Mouse (Mus musculus): ENCODE results near the gene Pcyt2. TPM values are rescaled to one million over a fixed set of nuclear protein-coding genes. Genes with fewer than 3 reads are reported as not detected.

Gene Pcyt2
- polyA plus RNA-seq, 1 experiment from 2014 or later = 147 TPM

DNA sequence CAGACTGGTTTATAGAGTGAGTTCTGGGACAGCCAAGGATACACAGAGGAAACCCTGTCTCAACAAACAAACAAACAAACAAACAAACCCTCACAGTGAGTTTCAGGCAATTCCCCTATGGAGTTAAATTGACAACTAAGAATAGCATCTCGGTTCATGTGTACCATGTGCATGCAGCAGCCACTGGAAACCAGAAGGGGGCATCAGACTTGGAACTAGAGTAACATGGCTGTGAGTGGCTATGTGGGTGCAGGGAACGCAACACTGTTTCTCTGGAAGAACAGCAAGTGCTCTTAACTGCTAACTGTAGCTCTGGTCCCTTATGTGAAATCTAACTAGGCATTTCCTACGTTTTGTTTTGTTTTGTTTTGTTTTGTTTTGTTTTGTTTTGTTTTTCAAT lies 34.1 kb upstream of the Pcyt2 start:
- no peak for ATAC-seq (ENCODE audit: insufficient number of reproducible peaks, insufficient read depth, low FRiP score, low TSS enrichment)
- Histone ChIP-seq H3K9me3 (no peaks in the 10 kb centered on the region), H3K4me3 (no peak overlapping the region)

DNA sequence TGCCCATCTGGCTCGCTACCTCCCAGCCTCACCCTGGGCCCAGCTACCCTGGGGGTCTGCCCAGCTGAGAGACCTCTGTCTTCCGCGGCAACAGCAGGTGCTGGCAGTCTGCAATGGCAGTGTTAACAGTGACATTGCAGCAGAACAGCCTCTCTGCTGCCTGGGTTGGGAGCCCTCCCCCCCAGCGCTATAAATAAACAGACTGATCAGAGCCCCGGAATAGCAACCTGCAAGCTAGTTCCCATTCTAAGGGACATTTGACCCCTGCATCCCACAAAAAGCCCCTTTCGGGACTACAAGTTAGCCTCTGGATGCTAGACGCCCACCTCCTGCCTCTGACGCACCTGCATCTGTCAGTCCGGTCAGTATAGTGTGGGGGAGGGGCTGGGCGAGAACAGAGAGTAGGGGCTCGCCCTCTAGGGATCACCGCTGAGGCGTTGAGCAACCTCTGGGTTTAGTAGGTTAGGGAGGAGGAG lies 30.3 kb upstream of the Pcyt2 start, which contains the start of gene Myadml2:
Myadml2 (minus strand) TSS at position 158 of the 476 bp plus-strand sequence.
- Histone ChIP-seq H3K9ac (no peak within 1 kb of the TSS), H3K27ac (no peak within 1 kb of the TSS), H3K4me3 (peak within 1 kb of the TSS; percentile 4; the same call in 1 of the 2 replicates), H3K36me3 (no peaks in the 10 kb centered on the region), H3K27me3 (peaks cover 17% of the 10 kb centered on the region), H3K9me3 (no peaks in the 10 kb centered on the region), H3K4me2 (replicated peaks) (peak within 1 kb of the TSS; percentile 32), H3K4me1 (peaks cover 9% of the 10 kb centered on the region)
- ATAC-seq (ENCODE audit: insufficient number of reproducible peaks, insufficient read depth, low FRiP score, low TSS enrichment) = no peak
- 5% methylated on average over 13 of the region's 13 CpGs for WGBS

More for the DNA sequence above, 34.1 kb upstream of the Pcyt2 start:
- Histone ChIP-seq H3K27ac (no peak overlapping the region), H3K36me3 (no peaks in the 10 kb centered on the region), H3K9ac (no peak overlapping the region), H3K4me2 (replicated peaks) (no peak overlapping the region), H3K4me1 (peaks cover 8% of the 10 kb centered on the region), H3K27me3 (peaks cover 28% of the 10 kb centered on the region)
- 71% methylated on average over 3 of the region's 3 CpGs for WGBS

DNA sequence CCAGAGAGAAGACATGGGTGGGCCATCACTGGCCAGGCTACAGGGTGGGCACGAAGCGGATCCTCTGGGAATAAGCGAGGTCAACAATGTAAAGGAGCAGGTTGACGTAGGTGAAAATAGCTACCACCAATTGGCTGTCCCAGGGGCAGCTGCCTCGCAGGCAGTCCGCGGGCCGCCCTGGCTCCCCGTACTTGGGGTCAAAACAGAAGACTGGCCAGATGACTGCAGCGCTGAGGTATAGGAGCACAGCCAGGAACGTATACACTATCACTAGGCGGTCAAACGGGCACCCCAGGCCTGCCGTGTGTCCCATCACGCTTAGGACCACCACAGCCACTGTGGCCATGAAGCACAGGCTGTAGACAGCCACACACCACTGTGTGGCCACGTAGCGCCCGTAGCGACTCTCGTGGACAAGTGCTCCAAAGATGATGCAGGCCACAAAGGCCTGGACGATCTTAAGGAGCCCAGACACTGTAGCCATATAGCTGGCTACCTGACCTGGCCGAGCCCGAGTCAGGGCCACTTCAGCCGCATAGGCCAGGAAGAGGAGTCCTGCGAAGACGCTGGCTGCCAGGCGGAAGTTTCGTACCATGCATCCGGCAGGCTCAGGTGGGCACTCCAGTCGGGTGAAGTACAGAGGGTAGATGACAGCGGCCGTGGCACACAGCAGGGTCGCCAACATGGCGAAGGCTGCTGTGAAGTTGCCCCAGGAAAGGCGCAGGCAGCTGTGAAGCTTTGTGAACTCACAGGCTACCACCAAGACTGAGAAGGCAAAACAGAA lies 29.5 kb upstream of the Pcyt2 start:
- Histone ChIP-seq H3K27ac (no peak overlapping the region), H3K36me3 (no peaks in the 10 kb centered on the region), H3K9me3 (no peaks in the 10 kb centered on the region), H3K4me1 (peaks cover 17% of the 10 kb centered on the region), H3K9ac (no peak overlapping the region), H3K27me3 (peaks cover 25% of the 10 kb centered on the region), H3K4me3 (no peak overlapping the region), H3K4me2 (replicated peaks) (no peak overlapping the region; the same call in 1 of the 2 replicates)
- WGBS = 78% methylated on average over 35 of the region's 35 CpGs
- ATAC-seq (ENCODE audit: insufficient number of reproducible peaks, insufficient read depth, low FRiP score, low TSS enrichment) = no peak

DNA sequence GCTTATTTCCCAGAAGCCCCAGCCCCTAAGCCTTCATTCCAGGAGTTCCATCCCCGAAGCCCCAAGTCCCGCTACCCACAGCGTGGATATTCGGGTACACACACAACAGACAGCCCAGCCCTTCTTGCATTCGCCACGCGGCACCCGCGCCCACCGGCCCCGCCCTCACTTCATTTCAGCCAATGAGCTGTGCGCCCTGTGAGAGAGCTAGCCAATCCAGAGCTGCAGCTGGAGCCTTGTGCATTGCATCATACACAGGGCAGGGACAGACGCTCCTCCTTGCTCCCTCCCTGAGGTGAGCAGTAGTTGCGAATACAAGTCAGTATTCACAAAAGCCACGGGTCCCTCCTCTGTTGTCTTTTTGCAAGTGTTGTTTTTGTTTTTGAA lies 25.9 kb upstream of the Pcyt2 start, which contains the start of gene Pycr1:
Pycr1 (minus strand) TSS at position 169 of the 387 bp plus-strand sequence.
- peak within 1 kb of the TSS; percentile 67 for H3K9ac ChIP-seq
- peak within 1 kb of the TSS; percentile 50 for H3K4me3 ChIP-seq
- under 1% methylated on average over 15 of the region's 15 CpGs for WGBS
- peaks cover 17% of the 10 kb centered on the region for H3K4me1 ChIP-seq
- peak within 1 kb of the TSS; percentile 64 for H3K4me2 ChIP-seq (replicated peaks)
- ATAC-seq (ENCODE audit: insufficient number of reproducible peaks, insufficient read depth, low FRiP score, low TSS enrichment) = peak; percentile 98
- no peaks in the 10 kb centered on the region for H3K9me3 ChIP-seq
- peaks cover 29% of the 10 kb centered on the region for H3K27me3 ChIP-seq
- no peaks in the 10 kb centered on the region for H3K36me3 ChIP-seq
- H3K27ac ChIP-seq = no peak within 1 kb of the TSS

DNA sequence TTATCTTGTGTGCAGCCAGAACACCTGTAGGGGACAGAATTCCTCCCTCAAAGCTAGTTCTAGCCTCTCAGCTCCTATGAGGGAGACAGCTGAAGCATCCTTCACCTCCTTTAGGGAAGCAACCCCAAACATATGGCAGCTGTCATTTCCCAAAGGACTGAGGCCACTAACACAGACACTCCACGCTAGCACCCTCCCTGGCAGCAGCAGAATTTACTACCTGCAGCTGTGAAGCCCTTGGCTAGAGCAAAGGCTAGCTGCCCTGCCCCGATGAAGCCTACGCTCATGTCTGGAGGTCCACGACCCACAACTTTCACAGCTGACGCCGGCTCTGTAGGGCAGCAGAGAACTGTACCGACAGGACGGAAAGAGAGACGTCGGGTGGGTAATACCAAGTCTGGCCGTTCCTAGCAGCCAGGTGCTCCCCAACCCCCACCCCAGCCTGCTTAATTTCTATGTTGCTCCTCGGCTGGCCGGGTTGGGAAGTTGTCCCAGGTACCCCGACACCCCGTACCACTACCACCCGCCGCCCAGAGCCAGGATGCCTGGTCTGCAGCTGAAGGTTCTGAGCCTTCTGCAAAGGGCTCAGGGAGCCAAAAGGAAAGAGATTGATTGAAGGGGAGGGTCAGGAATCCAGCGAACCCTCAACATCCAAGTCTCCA lies 25.3 kb upstream of the Pcyt2 start:
- Histone ChIP-seq H3K4me1 (peaks cover 14% of the 10 kb centered on the region), H3K4me3 (peak overlapping the region; percentile 50), H3K9ac (peak overlapping the region; percentile 67), H3K27me3 (peaks cover 27% of the 10 kb centered on the region), H3K36me3 (no peaks in the 10 kb centered on the region), H3K27ac (no peak overlapping the region), H3K4me2 (replicated peaks) (peak overlapping the region; percentile 64), H3K9me3 (no peaks in the 10 kb centered on the region)
- ATAC-seq (ENCODE audit: insufficient number of reproducible peaks, insufficient read depth, low FRiP score, low TSS enrichment) = peak; percentile 29
- 2% methylated on average over 18 of the region's 18 CpGs for WGBS

DNA sequence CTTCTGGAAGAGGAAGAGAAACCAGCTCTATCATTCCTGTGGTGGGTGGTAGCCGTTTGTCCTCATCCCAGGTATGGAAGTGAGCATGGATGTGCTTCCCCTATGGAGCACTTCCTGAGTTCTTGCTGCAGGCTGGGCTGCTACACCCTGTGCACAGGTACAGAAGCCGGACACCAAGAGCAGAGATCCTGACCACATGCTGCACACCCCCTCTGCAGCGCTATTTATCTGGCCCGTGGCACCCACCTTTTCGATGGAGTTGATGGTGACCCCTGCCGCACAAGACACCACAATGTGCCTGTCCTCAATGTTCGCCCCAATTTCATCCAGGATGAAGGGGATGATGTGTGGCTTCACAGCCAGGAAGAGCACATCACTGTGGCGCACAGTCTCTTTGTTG lies 24.1 kb upstream of the Pcyt2 start:
- H3K4me3 ChIP-seq = no peak overlapping the region
- H3K27me3 ChIP-seq = peaks cover 16% of the 10 kb centered on the region; the same call in 1 of the 2 replicates
- H3K9me3 ChIP-seq = no peaks in the 10 kb centered on the region
- no peak for ATAC-seq (ENCODE audit: insufficient number of reproducible peaks, insufficient read depth, low FRiP score, low TSS enrichment)
- H3K9ac ChIP-seq = no peak overlapping the region
- no peak overlapping the region for H3K4me2 ChIP-seq (replicated peaks)
- peaks cover 9% of the 10 kb centered on the region for H3K4me1 ChIP-seq
- no peaks in the 10 kb centered on the region for H3K36me3 ChIP-seq
- 91% methylated on average over 8 of the region's 8 CpGs for WGBS
- H3K27ac ChIP-seq = no peak overlapping the region

DNA sequence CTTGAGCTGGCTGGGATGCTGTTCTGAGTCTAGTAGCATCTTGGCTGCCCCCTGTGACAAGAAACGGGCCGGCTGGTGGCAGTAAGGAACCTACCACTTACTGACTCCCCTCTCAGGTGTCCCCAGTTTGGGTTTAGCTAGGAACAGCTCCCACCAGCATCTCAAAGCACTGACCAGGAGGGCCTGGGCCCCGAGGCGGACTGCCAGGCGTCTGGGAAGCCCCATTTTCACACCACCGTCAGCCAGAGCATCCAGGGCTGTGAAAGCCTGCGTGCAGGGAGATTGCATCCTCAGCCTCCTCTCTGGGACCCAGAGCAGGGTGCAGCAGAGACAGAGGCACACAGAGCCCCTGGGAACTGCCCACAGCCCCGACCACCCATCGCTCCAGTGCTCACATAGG lies 23.5 kb upstream of the Pcyt2 start:
- peaks cover 12% of the 10 kb centered on the region; the same call in 1 of the 2 replicates for H3K27me3 ChIP-seq
- no peak overlapping the region for H3K9ac ChIP-seq
- peaks cover 9% of the 10 kb centered on the region for H3K4me1 ChIP-seq
- 68% methylated on average over 9 of the region's 9 CpGs for WGBS
- H3K4me2 ChIP-seq (replicated peaks) = no peak overlapping the region
- H3K4me3 ChIP-seq = no peak overlapping the region
- H3K36me3 ChIP-seq = no peaks in the 10 kb centered on the region
- no peak for ATAC-seq (ENCODE audit: insufficient number of reproducible peaks, insufficient read depth, low FRiP score, low TSS enrichment)
- H3K27ac ChIP-seq = no peak overlapping the region
- no peaks in the 10 kb centered on the region for H3K9me3 ChIP-seq

DNA sequence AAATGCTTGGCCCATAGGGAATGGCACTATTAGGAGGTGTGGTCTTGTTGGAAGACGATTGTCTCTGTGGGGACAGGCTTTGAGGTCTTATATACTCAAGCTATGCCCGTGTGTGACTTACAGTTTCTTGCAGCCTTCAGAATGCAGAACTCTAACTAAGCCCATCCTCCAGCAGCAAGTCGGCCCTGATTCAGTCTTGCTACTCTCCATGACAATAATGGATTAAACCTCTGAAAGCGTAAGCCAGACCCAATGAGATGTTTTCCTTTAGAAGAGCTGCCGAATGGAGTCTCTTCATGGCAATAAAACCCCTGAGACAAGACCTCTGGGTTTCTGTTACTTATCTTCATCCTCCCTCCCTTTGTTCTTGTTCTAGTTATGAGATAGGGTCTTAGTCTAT lies 17.1 kb upstream of the Pcyt2 start:
- H3K4me1 ChIP-seq = peaks cover 27% of the 10 kb centered on the region
- no peak overlapping the region for H3K4me3 ChIP-seq
- H3K27ac ChIP-seq = no peak overlapping the region

DNA sequence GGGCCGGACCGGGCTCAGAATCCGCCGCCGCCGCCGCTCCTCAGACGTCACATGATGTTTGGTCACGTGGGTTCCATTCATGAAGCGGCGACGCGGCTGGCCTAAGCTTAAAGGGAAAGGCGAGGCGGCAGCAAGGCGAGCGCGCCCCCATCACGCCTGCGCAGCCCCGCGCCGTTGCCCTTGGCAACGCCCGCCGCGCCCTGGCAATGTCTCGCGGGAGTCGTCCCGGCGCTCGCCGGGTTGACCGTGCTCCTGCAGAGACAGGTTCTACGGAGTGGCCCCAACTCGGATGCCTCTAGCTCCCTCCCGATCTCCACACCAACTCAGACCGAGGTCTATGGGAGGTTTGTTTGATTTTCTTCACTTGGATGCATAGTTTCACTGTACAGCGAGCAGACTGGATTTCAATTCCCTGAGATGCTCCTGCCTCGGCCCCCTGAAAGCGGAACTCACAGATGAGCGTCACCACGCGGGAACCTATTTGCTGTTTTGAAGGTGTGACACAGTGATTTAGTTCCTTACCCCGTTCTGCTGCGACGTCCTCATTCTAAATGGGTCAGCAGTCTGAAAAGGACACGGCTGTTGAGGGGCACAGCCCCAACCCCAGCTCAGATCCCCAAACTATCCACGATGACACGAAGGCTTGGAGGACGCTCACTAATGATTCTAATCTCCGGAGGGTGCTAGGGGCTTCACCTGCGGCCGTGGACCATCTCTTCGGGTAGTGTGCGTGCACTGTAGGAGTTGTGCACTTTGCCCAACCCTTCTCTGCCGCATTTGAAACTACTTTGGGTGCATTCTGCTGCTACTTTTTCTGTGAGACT lies 16.0 kb upstream of the Pcyt2 start, which contains the start of gene Mafg:
Mafg (minus strand) TSS at position 81 of the 824 bp plus-strand sequence.
- 10% methylated on average over 58 of the region's 58 CpGs for WGBS
- Histone ChIP-seq H3K4me3 (peak within 1 kb of the TSS; percentile 94), H3K4me1 (peaks cover 29% of the 10 kb centered on the region), H3K36me3 (peaks cover 8% of the 10 kb centered on the region), H3K9ac (peak within 1 kb of the TSS; percentile 89), H3K9me3 (no peaks in the 10 kb centered on the region), H3K4me2 (replicated peaks) (peak within 1 kb of the TSS; percentile 84), H3K27ac (peak within 1 kb of the TSS; percentile 90), H3K27me3 (no peaks in the 10 kb centered on the region)
- peak; percentile 80 for ATAC-seq (ENCODE audit: insufficient number of reproducible peaks, insufficient read depth, low FRiP score, low TSS enrichment)

More for the DNA sequence above, 17.1 kb upstream of the Pcyt2 start:
- Histone ChIP-seq H3K9me3 (no peaks in the 10 kb centered on the region), H3K9ac (no peak overlapping the region), H3K27me3 (no peaks in the 10 kb centered on the region), H3K36me3 (no peaks in the 10 kb centered on the region), H3K4me2 (replicated peaks) (no peak overlapping the region)
- no peak for ATAC-seq (ENCODE audit: insufficient number of reproducible peaks, insufficient read depth, low FRiP score, low TSS enrichment)
- WGBS = 81% methylated on average over 5 of the region's 5 CpGs

DNA sequence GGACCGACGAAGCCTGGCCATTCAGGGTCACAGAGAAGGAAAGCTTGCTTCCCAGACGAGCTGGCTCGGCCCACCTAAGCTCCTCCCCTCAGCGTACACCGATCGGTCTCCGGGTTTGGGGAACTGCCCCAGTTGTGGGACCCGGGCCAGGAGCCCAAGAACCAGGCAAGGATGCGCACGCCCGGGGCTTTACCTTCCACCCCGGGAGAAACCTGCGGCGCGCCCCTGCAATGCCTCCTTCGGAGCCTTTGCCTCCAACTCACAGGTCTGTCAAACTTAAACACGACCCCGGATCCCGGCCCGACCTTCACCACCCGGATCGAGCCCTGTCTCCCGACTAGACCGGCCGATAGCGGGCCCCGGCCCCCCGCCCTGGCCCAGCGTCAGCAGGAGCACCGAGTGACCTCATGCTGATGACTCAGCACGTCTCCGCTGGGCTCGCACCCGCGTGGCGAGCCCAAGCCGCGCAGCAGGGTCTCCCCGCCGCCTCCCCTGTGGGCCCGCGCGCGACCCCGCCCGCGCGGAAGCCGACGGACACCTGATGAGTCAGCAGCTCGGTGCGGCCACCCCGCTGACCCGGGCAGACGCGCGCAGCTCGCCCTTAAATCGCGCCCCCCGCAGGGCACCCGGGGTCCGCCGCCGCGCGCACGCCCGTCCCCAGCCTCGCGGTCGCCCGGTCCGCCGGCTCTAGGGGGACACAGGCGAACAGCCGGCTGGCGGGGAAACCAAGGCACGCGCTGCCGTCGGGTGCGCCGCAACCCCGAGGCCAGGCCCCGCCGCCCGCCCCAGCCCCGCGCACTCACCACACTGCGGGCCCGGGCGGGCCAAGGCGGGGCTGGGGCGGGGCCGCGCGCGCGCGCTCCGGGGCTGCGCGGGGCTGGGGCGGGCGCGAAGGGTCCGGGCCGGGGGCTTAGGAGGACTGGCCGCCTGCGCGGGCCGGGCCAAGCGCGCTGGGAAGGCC lies 15.1 kb upstream of the Pcyt2 start:
- WGBS = under 1% methylated on average over 109 of the region's 116 CpGs
- H3K4me3 ChIP-seq = peak overlapping the region; percentile 94
- H3K27me3 ChIP-seq = no peaks in the 10 kb centered on the region
- peak overlapping the region; percentile 90 for H3K27ac ChIP-seq
- H3K4me1 ChIP-seq = peaks cover 29% of the 10 kb centered on the region
- H3K9me3 ChIP-seq = no peaks in the 10 kb centered on the region
- H3K4me2 ChIP-seq (replicated peaks) = peak overlapping the region; percentile 84
- H3K9ac ChIP-seq = peak overlapping the region; percentile 89
- peak; percentile 81 for ATAC-seq (ENCODE audit: insufficient number of reproducible peaks, insufficient read depth, low FRiP score, low TSS enrichment)
- H3K36me3 ChIP-seq = peaks cover 10% of the 10 kb centered on the region

All from embryonic facial prominence, embryonic 12.5 days (tissue).